Mouse (Mus musculus) lung, adult 2 months (tissue): ENCODE measurements around the gene Sema4d. TPM values are rescaled to one million over a fixed set of nuclear protein-coding genes. Genes with fewer than 3 reads are reported as not detected.

Experiments
- DNase-seq: peaks from one replicate; pipeline ENCODE4 v3.0.0; 2022
- H3K4me1 ChIP-seq: fragments of 200-500 bp; 2 replicates; pipeline ENCODE4 v1.6.1; 2011; ENCODE audit warnings: low read length; ENCODE audit not compliant: control insufficient read depth, insufficient read depth
- H3K4me3 ChIP-seq: fragments of 200-500 bp; replicated peaks from 2 replicates; pipeline ENCODE3; 2011; ENCODE audit warnings: low read depth, mild to moderate bottlenecking, control low read depth, low read length; ENCODE audit errors: extremely low read depth
- CTCF ChIP-seq: fragments of 200-500 bp; IDR thresholded peaks from 2 replicates; pipeline ENCODE4 v1.5.1; 2011; ENCODE audit warnings: mild to moderate bottlenecking, low read length, control low read depth; ENCODE audit not compliant: insufficient read depth
- POLR2A ChIP-seq: fragments of 200-500 bp; IDR thresholded peaks from 2 replicates; pipeline ENCODE4 v1.6.1; 2011; ENCODE audit warnings: low read depth, mild to moderate bottlenecking, control low read depth, low read length, borderline replicate concordance; ENCODE audit errors: extremely low read depth
- WGBS: fragments of 180-500 bp; shearing (Covaris S2); methylation state at CpG from one replicate; pipeline ENCODE4 v1.1.7; 2018; 5-methylcytosine and 5-hydroxymethylcytosine counted together
- polyA plus RNA-seq: library from polyadenylated mRNA; depleted of rRNA; stranded (reverse); fragments of >200 nt; gene quantifications from 2 replicates; pipeline ENCODE4 v1.2.3, GENCODE M21; 2012

The Sema4d gene
- polyA plus RNA-seq, 1 experiment = 23.3 TPM

DNA sequence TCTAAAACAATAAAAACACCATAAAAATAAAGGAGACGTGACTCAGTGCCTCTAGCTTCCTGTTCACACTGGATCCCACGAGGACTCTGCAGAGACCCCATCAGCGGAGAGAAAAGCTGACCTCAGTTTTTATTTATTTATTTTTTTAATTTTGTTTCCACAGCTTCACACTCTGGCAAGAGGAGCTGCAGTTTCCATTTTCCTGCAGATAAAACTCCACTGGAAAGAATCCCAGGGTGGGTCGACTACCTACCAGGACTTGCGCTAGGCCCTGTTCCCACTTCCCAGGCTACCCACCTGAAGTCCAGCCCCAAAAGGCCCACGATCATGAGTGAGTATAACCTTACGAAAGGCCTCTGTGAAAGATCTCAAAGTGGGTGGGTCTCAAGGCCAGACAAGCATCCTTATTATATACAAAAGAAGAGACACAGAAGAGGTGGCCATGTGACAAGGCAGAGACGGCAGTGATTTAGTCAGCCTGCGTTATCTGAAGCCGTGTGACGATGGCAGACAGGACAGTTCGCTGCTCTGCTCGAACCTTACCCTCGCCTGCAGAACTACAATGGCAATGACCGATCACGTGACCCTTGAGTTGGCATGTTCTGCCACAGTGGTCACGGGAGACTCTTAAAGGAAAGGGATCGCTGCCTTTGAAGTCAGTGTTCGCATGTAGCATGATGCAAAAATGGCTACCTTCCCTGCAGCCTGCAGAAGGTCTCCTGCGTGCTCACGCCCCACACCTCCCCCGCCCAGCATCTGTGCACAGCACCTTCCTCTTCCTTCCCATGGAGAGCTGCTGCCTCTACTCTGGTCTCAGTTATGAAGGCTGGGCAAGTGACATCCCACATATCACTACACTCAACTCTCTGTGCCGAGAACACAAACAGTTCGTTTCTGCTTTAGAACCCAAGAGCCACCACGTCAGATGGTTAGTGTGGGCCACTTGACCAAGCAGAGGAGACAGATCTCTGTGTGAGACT lies 14.3 kb downstream of the Sema4d start:
- no peak overlapping the region for H3K4me3 ChIP-seq
- WGBS = 79% methylated on average over 25 of the region's 25 CpGs
- no peaks in the 10 kb centered on the region; the same call in 1 of the 2 replicates for H3K4me1 ChIP-seq
- TF ChIP-seq CTCF = no peak
- TF ChIP-seq POLR2A = no peak
- no peak for DNase-seq

DNA sequence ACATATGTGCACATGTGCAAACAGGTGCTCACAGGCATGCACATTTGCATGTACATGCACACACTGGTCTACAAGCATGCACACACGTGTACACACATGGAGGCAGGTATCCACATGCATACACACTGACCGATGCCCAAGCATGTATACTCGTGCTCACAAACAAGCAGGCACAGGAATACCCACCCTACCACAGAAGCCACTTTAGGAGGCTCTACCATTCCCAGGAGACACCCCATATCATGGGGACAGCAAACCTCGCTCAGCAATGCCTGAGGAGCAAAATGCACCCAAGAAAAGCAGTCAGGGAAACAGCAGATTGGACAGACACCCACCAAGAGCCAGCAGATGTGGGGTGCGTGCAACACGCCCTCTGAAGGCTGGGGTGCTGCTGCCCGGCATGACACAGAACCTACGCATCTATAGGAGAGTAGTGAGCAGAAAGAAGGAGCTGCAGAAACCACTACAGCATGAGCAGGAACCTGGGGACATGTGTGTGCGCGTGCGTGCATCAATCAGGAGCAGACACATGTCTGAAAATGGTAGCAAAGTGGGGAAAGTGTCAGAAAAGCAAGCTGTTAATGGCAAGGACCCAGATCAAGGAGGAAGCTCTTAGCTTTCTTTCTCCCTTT lies 15.1 kb downstream of the Sema4d start:
- WGBS = 92% methylated on average over 11 of the region's 11 CpGs
- TF ChIP-seq POLR2A = no peak
- no peak for TF ChIP-seq CTCF
- Histone ChIP-seq H3K4me1 (no peaks in the 10 kb centered on the region; the same call in 1 of the 2 replicates), H3K4me3 (no peak overlapping the region)
- DNase-seq = no peak

DNA sequence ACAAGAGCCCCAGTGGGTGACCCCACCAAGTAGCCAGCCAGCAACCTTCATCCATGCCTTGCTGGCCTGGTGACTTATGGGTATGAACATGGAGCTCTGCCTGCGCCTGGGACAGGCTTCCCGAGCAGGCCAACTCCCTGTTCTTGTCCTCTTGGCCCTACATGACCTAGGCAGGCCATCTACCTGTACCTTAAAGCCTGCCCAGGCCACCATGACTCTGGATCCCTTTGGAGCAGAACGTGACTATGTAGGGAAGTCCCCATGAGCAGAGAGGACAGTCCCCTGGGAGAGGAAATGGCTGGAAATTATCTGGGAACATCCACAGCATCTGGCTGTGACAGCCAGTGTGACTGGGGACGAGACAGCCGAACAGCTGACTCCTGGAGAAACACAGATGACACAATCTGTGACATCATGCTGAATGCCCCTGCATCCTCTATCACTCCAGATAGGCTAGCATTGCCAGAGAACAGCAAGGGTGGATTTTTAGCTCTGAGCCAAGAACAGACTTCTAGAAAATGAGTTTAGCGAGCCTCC lies 15.7 kb downstream of the Sema4d start:
- Histone ChIP-seq H3K4me1 (no peaks in the 10 kb centered on the region; the same call in 1 of the 2 replicates), H3K4me3 (no peak overlapping the region)
- no peak for DNase-seq
- TF ChIP-seq CTCF (no peak), POLR2A (no peak)
- WGBS = 58% methylated on average over 6 of the region's 6 CpGs

DNA sequence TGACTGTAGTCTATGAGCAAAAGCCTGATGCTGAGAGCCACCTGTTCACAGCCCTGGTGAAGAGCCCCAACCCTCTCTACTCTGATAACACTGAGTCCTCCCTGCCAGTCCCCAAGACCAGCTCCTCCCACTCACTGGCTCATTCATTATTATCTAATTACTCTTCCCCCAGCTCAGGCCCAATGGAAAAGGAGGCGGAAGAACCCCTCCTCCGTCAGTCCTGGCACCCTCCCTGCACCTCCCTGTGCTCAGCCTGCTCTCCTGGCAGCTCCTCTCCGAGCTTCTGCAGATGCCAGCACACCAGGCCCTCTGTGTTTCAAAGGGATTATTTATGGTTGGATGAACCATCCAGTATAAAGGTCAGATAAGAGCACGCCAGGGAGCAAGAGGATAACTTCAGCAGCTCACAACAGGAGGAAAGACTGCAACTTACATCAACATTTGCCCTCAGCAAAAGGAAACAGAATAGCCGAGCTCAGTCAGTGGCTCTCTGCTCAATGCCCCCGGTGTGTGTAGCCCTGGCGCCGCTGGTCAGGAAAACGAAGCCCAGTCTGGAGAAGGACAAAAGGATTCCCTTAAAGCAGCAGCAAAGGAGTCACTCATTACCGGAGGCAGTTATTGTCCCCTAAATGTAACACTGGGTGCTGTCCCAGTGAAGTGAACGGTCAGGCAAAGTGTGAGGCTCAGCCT lies 16.4 kb downstream of the Sema4d start:
- no peak overlapping the region for H3K4me3 ChIP-seq
- DNase-seq = no peak
- no peak for TF ChIP-seq CTCF
- TF ChIP-seq POLR2A = no peak
- no peaks in the 10 kb centered on the region; the same call in 1 of the 2 replicates for H3K4me1 ChIP-seq
- 45% methylated on average over 11 of the region's 11 CpGs for WGBS

DNA sequence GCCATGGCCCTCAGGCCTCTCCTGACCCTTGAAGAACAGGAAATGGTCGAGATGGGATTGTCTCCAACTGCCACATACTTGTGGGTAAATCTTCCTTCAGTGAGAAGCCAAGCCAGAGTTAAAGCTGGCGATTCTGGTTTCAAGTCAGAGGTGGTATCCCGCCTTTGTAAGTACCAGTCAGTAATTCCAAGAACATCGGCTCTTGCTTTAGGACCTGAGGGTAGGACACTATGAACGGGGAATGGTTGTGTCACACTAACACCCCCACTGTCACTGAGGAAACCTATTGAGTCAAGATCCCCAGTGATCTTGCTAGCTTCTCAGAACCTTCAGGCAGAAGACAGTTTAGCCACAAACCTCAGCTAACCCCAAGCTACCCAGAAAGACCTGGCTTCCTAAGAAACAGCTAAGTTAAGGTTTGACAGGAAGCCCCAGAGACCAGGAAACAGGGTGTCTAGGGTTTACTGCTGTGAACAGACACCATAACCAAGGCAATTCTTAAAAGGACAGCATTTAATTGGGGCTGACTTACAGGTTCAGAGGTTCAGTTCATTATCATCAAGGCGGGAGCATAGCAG lies 17.3 kb downstream of the Sema4d start:
- DNase-seq = no peak
- Histone ChIP-seq H3K4me1 (no peaks in the 10 kb centered on the region; the same call in 1 of the 2 replicates), H3K4me3 (no peak overlapping the region)
- WGBS = 73% methylated on average over 6 of the region's 6 CpGs
- TF ChIP-seq POLR2A (no peak), CTCF (no peak)

DNA sequence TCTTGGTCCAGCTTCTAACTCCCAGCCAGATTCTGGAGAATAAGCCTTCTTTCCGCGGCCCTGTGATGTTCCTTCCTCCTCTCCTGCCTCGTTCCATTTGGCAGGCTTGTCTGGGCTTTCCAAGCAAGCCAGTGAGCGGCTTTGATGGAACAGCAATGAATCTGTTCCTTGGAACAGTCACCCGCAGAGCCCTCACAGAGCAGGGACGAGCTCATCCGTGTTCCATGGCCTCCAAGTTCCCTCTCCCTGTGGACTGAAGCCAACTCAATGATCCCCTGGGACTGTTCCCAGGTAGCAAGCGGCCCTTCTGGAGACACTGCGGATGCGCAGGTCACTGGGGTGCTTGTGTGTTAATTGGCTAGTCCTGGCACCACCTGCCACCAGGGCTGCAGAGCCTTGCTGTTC lies 21.7 kb downstream of the Sema4d start:
- Histone ChIP-seq H3K4me1 (no peaks in the 10 kb centered on the region; the same call in 1 of the 2 replicates), H3K4me3 (no peak overlapping the region)
- TF ChIP-seq POLR2A = no peak
- TF ChIP-seq CTCF = no peak
- WGBS = 81% methylated on average over 10 of the region's 10 CpGs
- DNase-seq = no peak

DNA sequence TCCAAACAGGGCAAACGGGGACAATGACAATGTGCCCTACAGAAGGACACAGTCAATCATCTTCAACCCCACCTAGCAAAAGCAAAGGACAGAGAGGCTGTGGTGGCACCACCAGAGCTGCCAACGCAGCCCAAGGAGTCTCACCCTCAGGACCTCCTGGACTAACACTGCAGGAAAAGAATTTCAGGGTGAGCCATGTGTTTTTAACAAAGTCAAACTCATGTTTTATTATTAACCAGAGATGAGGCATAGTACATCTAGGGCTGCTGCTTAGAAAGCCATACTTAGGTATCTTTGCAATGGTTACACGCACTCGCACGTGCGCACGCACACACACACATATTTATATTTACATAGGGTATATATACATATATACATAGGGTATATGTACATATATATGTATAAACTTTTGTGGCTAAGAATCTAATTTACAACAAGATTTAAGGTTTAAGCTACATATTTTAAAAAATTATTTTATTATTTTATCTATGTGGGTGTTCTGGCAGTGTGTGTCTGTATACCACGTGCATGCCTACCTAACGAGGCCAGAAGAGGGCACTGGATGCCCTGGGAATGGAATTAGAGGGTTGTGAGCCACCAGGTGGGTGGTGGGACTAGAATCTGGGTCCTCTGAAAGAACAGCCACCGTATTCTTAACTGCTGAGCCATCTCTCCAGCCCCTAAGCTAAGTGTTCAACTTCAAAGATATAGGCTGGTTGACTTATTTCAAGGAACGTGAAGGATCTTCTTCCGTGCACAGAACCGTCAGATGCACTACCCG lies 22.7 kb downstream of the Sema4d start:
- WGBS = 91% methylated on average over 14 of the region's 14 CpGs

More for the DNA sequence above, 22.7 kb downstream of the Sema4d start:
- H3K4me1 ChIP-seq = no peaks in the 10 kb centered on the region; the same call in 1 of the 2 replicates
- DNase-seq = no peak
- TF ChIP-seq CTCF (no peak), POLR2A (no peak)
- no peak overlapping the region for H3K4me3 ChIP-seq
